Mouse (Mus musculus) kidney, embryonic 14.5 days (tissue): Measurements from ENCODE around the gene Bud23. TPM values are rescaled to one million over a fixed set of nuclear protein-coding genes. Genes with fewer than 3 reads are reported as not detected.

Experiments
- ATAC-seq: fragments of 200-750 bp; cut with Nextera tagmentation; 2 replicates; pipeline ENCODE4 v1.8.0; 2017; ENCODE audit warnings: moderate number of reproducible peaks, mild to moderate bottlenecking, moderate TSS enrichment, moderate library complexity; ENCODE audit not compliant: low FRiP score, low TSS enrichment
- H3K27ac ChIP-seq: fragments of 300-500 bp; sonication (generic); 2 replicates; pipeline ENCODE4 v1.5.1; 2014; ENCODE audit warnings: low read depth, mild to moderate bottlenecking, low read length, moderate library complexity, mixed read lengths
- H3K27me3 ChIP-seq: fragments of 300-500 bp; sonication (generic); 2 replicates; pipeline ENCODE4 v1.6.1; 2014; ENCODE audit warnings: mild to moderate bottlenecking, low read length; ENCODE audit not compliant: control insufficient read depth, insufficient read depth
- H3K36me3 ChIP-seq: fragments of 300-500 bp; sonication (generic); 2 replicates; pipeline ENCODE4 v1.6.1; 2014; ENCODE audit warnings: low read length, mixed read lengths; ENCODE audit not compliant: control insufficient read depth, insufficient read depth
- H3K4me1 ChIP-seq: fragments of 300-500 bp; sonication (generic); 2 replicates; pipeline ENCODE4 v1.6.1; 2014; ENCODE audit warnings: low read length, mixed read lengths; ENCODE audit not compliant: control insufficient read depth, insufficient read depth
- H3K4me2 ChIP-seq: fragments of 300-500 bp; sonication (generic); replicated peaks from 2 replicates; pipeline ENCODE4 v1.6.1; 2014; ENCODE audit warnings: low read depth, mild to moderate bottlenecking, low read length
- H3K4me3 ChIP-seq: fragments of 300-500 bp; sonication (generic); 2 replicates; pipeline ENCODE4 v1.5.1; 2014; ENCODE audit warnings: mild to moderate bottlenecking, low read length
- H3K9ac ChIP-seq: fragments of 300-500 bp; sonication (generic); 2 replicates; pipeline ENCODE4 v1.6.1; 2014; ENCODE audit warnings: low read depth, mild to moderate bottlenecking, low read length, moderate library complexity
- H3K9me3 ChIP-seq: fragments of 300-500 bp; sonication (generic); 2 replicates; pipeline ENCODE4 v1.6.1; 2016; ENCODE audit warnings: low read length; ENCODE audit not compliant: control insufficient read depth
- WGBS: fragments of 180-500 bp; shearing (Covaris S2); extraction: QIAGEN DNeasy Blood & Tissue Kit; methylation state at CpG from one replicate; pipeline ENCODE4 v1.1.7; 2014; 5-methylcytosine and 5-hydroxymethylcytosine counted together
- polyA plus RNA-seq: library from polyadenylated mRNA; unstranded; fragments of >200 nt; fragmentation: Nextera tagmentation; extraction: Ambion mirVana; gene quantifications from 2 replicates; pipeline ENCODE4 v1.2.1, GENCODE M21; 2014

The Bud23 gene
- polyA plus RNA-seq, 1 experiment from 2014 or later = 118 TPM

- 62% methylated on average over 1 of the region's 1 CpGs for WGBS
- H3K27me3 ChIP-seq = peaks cover 5% of the 10 kb centered on the region; the same call in 1 of the 2 replicates
- no peak for ATAC-seq
- no peaks in the 10 kb centered on the region for H3K9me3 ChIP-seq
- H3K27ac ChIP-seq = no peak overlapping the region
- no peaks in the 10 kb centered on the region for H3K4me1 ChIP-seq
- H3K36me3 ChIP-seq = no peaks in the 10 kb centered on the region
- H3K4me3 ChIP-seq = no peak overlapping the region
- H3K4me2 ChIP-seq = no peak overlapping the region
- no peak overlapping the region for H3K9ac ChIP-seq
Measured at GRCm38 (mm10) chr5:135100981-135101380, 36.2 kb upstream of the Bud23 start.

GRCm38 (mm10) chr5:135089653-135090052, 24.9 kb upstream of the Bud23 start, which contains the start of gene Mlxipl:
Gene Mlxipl (plus strand): TSS chr5:135089890.
- no peak within 1 kb of the TSS for H3K27ac ChIP-seq
- 3% methylated on average over 37 of the region's 39 CpGs for WGBS
- no peaks in the 10 kb centered on the region for H3K36me3 ChIP-seq
- H3K4me3 ChIP-seq = peak within 1 kb of the TSS; percentile 19
- no peak; the same call in 1 of the 2 replicates for ATAC-seq
- H3K9me3 ChIP-seq = no peaks in the 10 kb centered on the region
- H3K4me1 ChIP-seq = peaks cover 4% of the 10 kb centered on the region; the same call in 1 of the 2 replicates
- H3K4me2 ChIP-seq = peak within 1 kb of the TSS; percentile 38
- H3K9ac ChIP-seq = no peak within 1 kb of the TSS
- H3K27me3 ChIP-seq = peaks cover 35% of the 10 kb centered on the region

- Histone ChIP-seq H3K27ac (no peak overlapping the region), H3K4me3 (no peak overlapping the region), H3K27me3 (peaks cover 30% of the 10 kb centered on the region), H3K36me3 (no peaks in the 10 kb centered on the region), H3K9ac (no peak overlapping the region), H3K4me1 (peaks cover 4% of the 10 kb centered on the region; the same call in 1 of the 2 replicates), H3K4me2 (no peak overlapping the region), H3K9me3 (no peaks in the 10 kb centered on the region)
- ATAC-seq = no peak
- WGBS = 29% methylated on average over 4 of the region's 4 CpGs
Measured at GRCm38 (mm10) chr5:135086871-135087270, 22.1 kb upstream of the Bud23 start.

GRCm38 (mm10) chr5:135080539-135080938, 15.8 kb upstream of the Bud23 start:
- Histone ChIP-seq H3K4me2 (no peak overlapping the region), H3K36me3 (no peaks in the 10 kb centered on the region), H3K9ac (no peak overlapping the region), H3K27me3 (no peaks in the 10 kb centered on the region), H3K4me3 (no peak overlapping the region), H3K27ac (no peak overlapping the region), H3K9me3 (no peaks in the 10 kb centered on the region), H3K4me1 (0 out of 2 replicates have a peak, but pooled peaks cover 4% of the 10 kb centered on the region)
- 86% methylated on average over 5 of the region's 5 CpGs for WGBS
- no peak for ATAC-seq

- no peak for ATAC-seq
- peaks cover 2% of the 10 kb centered on the region; the same call in 1 of the 2 replicates for H3K36me3 ChIP-seq
- WGBS = 98% methylated on average over 2 of the region's 2 CpGs
- 0 out of 2 replicates have a peak, but pooled peaks cover 4% of the 10 kb centered on the region for H3K4me1 ChIP-seq
- H3K27me3 ChIP-seq = no peaks in the 10 kb centered on the region
- no peak overlapping the region for H3K9ac ChIP-seq
- no peak overlapping the region for H3K4me2 ChIP-seq
- H3K4me3 ChIP-seq = no peak overlapping the region
- no peak overlapping the region for H3K27ac ChIP-seq
- no peaks in the 10 kb centered on the region for H3K9me3 ChIP-seq
Measured at GRCm38 (mm10) chr5:135079578-135079977, 14.8 kb upstream of the Bud23 start.

- Histone ChIP-seq H3K27ac (no peak overlapping the region), H3K4me3 (peak overlapping the region; percentile 95), H3K27me3 (no peaks in the 10 kb centered on the region), H3K4me2 (peak overlapping the region; percentile 81), H3K9ac (peak overlapping the region; percentile 98), H3K9me3 (no peaks in the 10 kb centered on the region), H3K36me3 (peaks cover 2% of the 10 kb centered on the region; the same call in 1 of the 2 replicates), H3K4me1 (peaks cover 9% of the 10 kb centered on the region)
- WGBS = 1% methylated on average over 11 of the region's 11 CpGs
- no peak for ATAC-seq
Measured at GRCm38 (mm10) chr5:135078482-135078810, 13.7 kb upstream of the Bud23 start.

- peak within 1 kb of the TSS; percentile 95 for H3K4me3 ChIP-seq
- peaks cover 12% of the 10 kb centered on the region for H3K4me1 ChIP-seq
- H3K27me3 ChIP-seq = no peaks in the 10 kb centered on the region
- no peaks in the 10 kb centered on the region for H3K9me3 ChIP-seq
- peak within 1 kb of the TSS; percentile 86 for H3K27ac ChIP-seq
- H3K9ac ChIP-seq = peak within 1 kb of the TSS; percentile 98
- WGBS = under 1% methylated on average over 63 of the region's 83 CpGs
- peak; percentile 87 for ATAC-seq
- peak within 1 kb of the TSS; percentile 81 for H3K4me2 ChIP-seq
- H3K36me3 ChIP-seq = peaks cover 2% of the 10 kb centered on the region; the same call in 1 of the 2 replicates
Measured at GRCm38 (mm10) chr5:135077564-135078481, 13.1 kb upstream of the Bud23 start, which contains the start of gene Vps37d. Gene Vps37d (minus strand): TSS chr5:135078266.

GRCm38 (mm10) chr5:135076931-135077505, 12.3 kb upstream of the Bud23 start:
- H3K4me1 ChIP-seq = peaks cover 12% of the 10 kb centered on the region
- H3K27ac ChIP-seq = peak overlapping the region; percentile 86
- peaks cover 5% of the 10 kb centered on the region; the same call in 1 of the 2 replicates for H3K36me3 ChIP-seq
- H3K27me3 ChIP-seq = no peaks in the 10 kb centered on the region
- peak overlapping the region; percentile 81 for H3K4me2 ChIP-seq
- WGBS = 17% methylated on average over 14 of the region's 14 CpGs
- peak; percentile 24 for ATAC-seq
- peak overlapping the region; percentile 98 for H3K9ac ChIP-seq
- H3K9me3 ChIP-seq = no peaks in the 10 kb centered on the region
- peak overlapping the region; percentile 95 for H3K4me3 ChIP-seq
